Mouse (Mus musculus): ENCODE data around the gene Fgfr2.

The Fgfr2 gene

DNA sequence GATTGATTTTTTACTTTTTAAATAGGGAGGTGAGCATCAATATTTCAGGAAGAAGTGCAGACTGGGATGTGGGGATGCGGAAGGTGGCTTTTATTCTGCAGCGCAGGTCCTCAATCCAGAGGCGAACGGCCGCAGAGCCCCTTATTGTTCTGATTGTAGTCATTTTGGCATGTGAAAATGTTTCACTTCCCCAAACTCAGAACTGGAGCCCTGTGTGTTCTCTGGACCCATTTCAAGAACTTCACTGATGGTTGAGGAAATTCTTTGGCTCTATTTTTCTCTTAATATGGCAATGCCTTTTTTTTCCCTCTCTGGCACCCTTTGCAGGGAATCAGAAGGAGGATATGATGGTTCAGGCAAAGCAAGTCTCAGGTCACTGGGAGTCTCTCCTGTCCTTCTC is 2154.1 kb downstream of the Fgfr2 start:
- DNase-seq: no peak

DNA sequence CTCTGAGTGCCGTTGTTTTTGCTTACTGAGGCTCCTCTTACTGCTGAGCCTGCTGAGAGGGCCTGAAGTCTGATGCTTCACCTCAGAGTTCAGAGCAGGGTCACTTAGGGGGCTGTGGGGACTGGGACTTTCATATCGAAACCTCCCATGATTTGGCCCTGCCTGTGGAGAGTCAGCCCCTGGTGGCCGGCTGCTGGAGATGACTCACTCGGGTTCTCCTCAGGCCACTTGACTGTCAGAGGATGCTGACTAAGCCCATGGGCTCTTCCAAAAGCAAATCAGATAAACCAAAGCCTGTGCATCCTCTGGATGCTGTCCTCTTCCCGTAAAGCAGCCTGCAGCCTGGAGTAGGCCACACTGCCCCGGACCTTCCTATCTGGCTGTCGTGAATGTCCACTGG is 2154.6 kb downstream of the Fgfr2 start:
- no peak for DNase-seq

DNA sequence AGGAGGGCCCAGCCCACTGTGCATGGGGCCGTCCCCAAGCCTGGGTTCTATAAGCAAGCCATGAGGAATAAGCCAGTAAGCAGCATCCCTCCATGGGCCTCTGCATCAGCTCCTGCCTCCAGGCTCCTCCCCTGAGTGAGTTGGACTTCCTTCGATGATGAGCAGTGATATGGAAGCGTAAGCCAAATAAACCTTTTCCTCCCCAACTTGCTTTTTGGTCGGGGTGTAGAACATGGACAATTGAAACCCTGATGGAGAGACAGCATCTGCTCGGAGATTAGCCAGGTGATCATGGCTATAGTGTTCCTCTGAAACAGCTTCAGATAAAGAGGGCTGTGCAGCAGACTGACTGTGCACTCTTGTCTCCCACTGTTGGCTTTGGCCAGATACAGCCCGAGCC is 2155.2 kb downstream of the Fgfr2 start:
- DNase-seq: no peak

DNA sequence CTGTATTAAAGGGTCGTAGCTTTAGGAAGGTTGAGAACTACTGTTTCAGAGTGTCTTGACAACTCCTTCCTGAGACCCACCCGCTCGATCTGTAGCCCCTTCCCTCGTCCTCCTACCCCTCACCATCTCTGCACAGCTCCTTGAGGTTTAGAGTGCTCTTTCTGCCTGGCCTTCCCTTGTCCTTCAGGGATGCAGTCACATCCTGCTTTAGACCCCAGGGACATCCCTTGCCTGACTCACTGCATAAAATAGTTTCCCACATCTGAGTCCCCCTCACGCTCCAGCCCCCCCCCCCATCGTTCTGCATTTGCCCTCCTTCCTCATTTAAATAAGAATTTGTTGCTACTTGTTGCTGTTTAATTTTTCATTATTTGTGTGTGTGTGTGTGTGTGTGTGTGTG is 2156.3 kb downstream of the Fgfr2 start:
- DNase-seq: no peak

DNA sequence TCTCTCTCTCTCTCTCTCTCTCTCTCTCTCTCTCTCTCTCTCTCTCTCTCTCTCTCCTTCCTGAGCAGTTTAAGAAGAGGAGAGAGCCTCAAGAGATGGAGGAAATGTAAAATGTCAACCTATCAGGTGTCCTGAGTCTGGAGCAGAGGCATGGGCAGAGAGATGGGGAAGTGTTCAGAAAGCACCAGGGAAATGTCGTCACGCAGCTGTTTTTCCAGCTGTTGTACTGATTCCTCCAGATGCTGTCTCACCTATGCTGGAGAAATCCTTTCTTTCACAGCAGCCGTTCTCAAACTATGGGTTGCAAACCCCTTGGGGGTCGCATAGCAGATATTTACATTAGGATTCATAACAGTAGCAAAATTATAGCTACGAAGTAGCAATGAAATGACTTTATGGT is 2156.7 kb downstream of the Fgfr2 start:
- DNase-seq: no peak

DNA sequence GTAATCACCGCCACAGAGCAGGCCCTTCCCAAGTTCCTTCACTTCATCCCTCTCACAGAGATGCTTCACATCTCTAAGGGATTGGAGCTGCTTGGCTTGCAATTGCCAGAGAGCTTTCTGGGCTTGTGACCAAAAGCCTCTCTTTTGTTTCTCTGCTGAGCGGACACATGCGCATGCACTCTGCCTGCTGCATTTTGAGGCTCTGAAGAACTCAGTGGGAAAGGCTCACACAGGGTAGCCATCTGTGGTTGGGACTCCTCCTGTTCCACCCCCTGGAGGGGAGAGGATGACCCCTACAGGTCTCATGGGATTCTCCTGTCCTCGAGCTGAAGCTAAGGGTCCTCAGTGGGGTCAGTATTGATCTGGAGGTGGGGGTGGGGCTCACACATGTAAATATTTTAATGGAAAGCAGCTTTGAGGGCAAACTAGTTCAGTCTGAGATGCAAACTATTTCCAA is 2157.2 kb downstream of the Fgfr2 start:
- DNase-seq: peak; percentile 76

DNA sequence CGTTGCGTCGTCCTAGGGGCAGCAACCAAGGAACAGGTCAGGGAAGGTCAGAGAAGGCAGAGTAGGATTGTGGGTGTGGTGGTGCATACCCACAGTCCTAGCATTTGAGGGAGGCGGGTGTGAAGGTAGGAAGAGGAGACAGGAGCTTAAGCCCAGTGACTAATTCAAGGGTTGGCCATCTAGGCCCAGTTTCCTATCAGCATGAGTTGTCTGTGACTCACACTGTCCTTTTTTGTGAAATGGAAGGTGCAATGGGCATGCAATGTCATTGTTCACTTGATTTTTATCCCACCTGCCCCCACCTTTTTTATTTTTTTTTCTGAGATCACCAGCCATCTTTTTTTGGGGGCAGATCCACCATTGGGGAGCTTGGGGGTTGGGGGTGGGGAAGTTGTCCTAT is 2157.8 kb downstream of the Fgfr2 start:
- no peak for DNase-seq

DNA sequence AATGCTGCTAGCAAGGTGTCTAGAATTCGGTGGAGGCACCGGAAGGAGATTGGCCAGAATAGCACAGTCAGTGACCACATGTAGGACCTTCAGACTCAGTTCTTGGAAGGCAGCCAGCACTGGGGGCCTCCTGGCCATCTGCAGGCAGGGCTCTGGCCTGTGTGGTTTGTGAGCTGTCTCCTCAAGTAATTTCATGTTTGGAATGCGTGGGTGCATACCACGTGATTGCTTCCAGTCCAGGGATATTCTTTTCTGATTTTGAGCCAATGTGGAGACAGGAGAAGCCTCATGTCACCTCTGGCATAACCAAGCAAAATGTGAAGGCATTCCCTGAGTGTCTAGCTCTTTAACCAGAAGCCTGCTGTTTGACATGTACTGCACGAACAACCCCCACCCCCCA is 2158.5 kb downstream of the Fgfr2 start:
- no peak for DNase-seq

DNA sequence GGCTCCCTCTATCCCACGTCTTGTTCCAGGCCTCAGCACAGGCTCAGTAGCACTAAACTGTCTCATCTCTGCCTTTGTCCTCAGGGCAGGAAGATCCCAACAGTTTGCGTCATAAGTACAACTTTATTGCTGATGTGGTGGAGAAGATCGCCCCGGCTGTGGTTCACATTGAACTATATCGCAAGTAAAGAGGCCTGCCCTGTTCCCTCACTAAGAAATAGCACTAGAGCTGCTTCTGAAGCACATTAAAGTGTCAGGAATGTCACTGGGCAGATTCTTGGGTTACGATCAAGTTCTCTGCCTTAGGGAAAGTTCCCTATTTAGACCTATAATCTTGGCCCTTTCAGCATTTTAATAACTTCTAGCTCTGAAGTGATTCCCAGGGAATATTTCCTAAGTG is 2161.7 kb downstream of the Fgfr2 start:
- no peak for DNase-seq

DNA sequence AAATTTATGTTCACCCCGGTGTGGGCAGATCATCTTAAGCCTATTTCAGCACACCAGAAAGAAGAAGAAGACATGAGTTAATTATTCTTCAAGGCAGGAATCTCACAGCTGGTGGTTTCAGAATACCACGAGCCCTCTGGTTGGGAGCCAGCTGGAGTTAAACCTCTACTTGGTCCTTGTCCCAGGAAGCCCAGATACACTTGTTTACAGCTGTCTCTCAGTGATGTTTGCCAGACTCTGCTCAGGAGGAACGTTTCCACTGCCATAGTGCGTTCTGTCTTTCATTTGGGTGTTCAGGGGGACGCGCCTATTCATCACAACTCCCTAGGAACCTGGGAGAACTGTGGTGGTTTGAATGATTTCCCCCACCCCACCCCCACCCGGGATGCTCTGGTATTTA is 2163.3 kb downstream of the Fgfr2 start:
- DNase-seq: peak; percentile 45

DNA sequence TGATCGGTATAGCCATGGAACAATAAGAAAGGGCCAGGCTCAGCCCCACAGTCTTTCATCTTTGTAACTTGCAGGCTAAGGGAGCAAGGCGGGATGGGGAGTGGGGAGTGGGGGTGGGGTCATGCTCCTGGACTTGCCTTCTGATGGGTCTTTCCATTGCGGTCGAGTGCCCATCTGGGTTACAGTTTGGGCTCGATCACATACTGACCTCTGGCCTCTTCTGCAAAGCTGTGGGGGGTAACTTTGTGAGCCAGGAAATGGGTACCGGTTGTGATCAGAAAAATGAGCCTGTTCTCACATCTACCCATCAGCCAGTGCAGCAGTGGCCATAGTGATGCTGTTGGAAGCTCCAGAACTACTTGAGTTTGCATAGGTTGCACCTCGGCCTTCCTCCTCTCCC is 2164.6 kb downstream of the Fgfr2 start:
- no peak for DNase-seq

DNA sequence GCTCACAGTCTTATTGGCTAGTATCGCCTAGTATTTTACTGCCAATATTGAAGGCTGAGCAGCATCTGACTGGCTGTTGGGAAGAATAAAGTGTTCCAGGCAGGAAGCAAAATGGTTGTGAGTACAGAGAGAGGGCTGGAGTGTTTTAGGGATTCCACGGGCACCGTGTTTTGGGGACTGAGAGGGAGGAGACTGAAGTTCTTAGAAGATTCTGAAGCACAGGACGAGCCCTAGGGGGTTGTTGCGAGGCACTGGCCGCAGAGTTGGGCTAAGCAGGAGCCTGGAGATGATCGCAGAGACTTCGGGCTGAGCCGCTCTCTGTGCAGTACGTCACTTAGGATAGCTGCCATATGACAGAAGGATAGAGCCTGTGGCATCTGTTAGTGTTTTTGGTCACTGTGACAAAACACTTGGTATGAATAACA is 2169.0 kb downstream of the Fgfr2 start:
- peak; percentile 62 for DNase-seq

DNA sequence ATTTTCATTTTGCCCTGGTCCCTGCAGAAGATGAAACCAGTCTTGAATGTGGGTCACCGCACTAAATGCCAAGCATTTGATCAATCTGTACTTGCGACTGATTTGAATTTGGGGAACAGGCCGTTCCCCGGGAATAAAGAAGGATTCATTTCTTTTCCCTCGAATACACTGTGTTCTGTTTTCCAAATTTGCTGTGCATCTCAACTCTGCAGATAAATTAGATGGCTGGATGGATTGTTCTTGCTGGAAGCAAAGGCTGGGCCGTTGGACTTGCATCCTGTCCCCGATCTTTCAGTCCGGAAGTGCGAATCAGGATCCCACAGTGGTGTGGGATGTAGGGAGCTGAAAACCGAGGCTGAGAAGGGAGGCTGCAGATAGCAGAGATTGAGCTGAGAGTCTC is 2169.8 kb downstream of the Fgfr2 start:
- DNase-seq: peak; percentile 41

DNA sequence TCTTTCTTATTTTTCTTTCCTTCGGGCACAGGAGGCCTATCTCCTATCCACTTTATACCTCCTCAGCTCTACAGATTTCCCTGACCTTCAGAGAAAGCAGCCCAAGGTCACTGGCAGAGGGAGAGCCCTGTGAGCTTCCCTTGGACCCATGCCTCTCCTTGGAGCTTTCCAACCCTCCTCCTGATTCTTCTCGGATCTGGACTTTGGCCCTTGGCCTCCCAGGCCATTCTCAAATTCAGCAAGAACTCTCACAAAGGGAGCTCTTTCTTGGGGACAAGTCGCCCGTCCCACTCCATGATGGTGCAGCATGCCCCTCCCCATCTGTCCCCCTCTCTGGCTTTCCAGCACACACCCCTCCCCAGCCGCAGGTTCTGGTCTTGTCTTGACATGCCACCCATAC is 2172.1 kb downstream of the Fgfr2 start:
- DNase-seq: no peak

DNA sequence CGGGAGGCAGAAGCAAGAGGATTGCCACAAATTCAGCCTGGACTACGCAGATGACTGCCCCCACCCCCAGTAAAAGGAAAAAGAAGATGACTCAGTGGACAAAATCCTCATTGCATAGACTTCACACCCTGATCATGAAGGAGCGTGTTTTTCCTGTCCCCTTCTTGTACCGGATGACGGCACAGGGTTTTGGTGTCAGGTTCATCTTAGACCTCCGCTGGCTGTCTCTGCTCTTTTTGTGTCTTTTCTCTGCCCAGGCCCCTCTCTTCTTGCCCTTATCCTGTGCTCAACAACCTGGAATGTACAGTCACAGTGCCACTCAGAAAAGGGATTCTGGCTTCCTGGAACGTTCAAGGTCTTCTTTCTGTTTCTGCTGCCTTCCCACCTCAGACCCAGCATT is 2172.7 kb downstream of the Fgfr2 start:
- no peak for DNase-seq

DNA sequence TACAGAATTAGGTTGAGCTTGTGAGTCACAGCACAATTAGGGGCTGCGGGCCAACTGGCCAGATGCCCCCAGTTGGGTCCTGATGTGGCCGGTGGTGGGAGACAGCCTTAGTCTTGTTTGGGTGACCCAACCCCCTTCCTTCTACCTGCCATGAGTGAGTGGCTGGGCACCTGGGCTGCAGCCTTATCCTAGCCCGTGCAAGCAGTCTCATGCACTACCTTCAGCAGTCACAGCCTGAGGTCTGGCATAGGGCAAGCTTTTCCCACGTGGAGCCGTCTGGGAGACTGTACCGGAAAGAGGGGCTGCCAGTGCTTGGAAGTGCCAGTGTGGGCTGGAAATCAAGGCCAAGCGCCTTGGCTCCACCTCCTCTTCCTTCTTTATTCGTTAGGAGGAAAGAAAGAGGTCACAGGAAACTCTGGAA is 2173.8 kb downstream of the Fgfr2 start:
- DNase-seq: peak; percentile 52

DNA sequence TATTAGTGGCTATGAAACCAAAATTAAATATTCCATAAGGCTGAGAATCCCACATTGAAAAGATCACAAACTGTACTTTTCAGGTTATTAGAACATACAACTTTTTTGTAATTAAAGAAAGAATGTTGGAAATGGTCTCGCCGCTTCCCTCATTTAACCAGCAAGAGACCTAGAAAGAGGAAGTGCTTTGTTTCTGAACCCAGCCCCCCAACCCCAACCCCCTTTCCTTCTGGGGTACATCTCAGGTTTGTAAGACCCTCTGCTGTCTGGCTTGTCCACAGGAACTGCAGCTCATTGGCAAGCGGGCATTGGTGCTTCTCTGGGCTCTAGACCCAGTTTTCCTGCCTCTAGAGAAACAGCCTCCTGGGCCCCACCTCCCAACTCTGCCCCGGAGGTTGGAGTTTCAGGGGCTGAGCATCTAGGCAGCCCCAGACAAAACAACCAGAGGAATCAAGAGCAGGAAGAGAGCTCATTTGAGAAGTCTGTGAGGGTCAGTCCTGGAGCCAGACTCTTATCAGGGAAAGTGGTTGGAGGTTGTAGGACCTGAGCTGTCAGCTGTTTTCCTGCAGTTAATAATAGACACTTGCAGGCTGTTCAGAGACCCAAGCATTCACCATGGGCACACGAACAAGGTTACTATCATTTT is 2174.5 kb downstream of the Fgfr2 start:
- no peak for DNase-seq

DNA sequence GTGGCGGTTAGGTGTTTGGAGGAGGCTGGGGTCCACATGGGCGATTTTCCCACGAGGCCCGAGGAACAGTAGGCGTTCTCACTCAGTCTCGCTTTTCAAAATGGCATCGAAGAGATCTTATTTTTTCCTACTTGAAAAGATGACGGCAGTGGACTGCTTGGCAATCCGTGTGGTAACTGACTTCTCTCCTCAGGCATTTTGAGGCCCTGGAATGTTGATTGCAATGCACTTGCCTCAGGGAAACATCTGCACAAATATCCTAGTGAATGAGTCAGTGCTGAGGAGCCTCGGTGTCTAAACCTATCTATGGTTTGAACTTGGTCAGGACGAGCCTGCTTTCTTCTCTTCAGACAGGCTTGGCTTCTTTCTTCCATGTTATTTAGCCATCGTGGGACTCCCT is 2176.8 kb downstream of the Fgfr2 start:
- no peak for DNase-seq

DNA sequence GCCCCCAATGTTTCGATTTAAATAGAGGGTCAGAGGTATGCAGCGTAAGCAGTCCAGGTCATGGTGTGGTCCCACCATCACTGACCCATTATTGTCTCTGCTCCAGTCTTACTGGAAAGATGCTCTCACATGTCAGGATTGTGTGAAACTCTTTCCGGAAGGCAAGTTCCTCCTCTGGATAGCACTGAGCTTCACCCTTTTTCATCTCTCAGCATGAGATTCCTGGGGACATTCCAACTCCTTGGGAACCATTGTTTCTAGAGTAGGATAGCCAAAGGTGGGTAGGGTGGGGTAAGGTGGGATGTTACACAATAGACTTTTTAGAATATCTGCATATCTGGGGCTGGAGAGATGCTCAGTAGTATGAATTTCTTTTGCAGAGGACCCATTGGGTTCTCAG is 2177.4 kb downstream of the Fgfr2 start:
- no peak for DNase-seq

DNA sequence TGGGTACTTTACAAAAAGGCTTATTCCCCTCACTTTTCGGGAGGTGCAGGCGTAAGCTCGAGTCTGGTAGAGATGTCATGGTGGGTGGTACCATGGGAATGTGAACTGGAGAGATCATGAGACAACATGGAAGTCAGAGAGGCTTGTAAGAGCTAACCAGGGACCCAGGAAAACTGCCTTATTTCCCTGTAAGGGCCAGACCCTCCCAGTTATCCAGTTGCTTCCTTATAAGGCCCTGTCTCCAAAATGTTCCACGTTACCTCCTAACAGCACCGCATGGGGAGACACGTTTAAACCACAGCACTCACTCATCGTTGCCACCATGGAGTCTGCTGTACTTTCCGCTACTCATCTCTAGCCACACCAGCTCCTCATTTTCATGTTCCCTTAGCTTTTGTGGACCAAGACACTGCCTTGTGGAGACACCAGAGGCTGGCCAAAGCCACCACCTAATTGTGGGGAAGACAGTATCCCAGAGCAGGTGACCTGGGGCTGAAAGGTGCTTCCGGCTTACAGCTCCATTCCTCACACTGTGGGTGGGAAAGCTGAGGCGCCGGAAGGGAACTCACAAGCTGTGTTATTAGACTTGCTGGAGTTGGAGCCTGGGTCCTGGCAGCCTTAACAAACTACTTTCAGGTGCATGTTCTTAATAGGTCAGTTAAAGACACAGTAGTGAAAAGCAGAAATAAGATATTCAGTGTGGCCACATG is 2178.2 kb downstream of the Fgfr2 start:
- DNase-seq: no peak

DNA sequence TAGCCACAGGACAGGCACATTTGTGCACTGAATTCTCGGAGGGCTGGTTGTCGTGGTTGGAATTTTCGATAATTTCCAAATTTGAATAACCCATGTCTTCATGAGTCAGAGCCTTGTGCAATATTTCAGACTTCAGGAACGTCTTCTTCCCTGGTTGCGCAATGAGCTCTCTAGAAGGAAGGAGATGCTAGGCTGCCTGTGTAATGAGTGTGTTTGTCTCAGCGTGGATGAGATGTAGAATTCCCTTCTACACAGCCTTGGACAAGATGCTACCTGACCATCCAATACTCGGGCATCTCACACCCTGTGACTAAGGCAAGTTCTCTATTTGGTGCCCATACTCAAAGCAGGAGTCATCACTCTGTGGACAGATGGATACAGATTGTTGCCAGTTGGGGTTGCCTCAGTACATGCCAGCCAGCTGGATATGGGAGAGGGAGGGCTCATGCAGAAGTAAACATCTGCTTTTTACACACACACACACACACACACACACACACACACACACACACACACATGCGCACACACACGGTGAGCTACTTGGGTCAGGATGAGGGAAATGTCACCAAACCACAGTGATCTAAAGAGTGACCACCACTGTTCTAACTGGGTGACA is 2179.8 kb downstream of the Fgfr2 start:
- DNase-seq: no peak

DNA sequence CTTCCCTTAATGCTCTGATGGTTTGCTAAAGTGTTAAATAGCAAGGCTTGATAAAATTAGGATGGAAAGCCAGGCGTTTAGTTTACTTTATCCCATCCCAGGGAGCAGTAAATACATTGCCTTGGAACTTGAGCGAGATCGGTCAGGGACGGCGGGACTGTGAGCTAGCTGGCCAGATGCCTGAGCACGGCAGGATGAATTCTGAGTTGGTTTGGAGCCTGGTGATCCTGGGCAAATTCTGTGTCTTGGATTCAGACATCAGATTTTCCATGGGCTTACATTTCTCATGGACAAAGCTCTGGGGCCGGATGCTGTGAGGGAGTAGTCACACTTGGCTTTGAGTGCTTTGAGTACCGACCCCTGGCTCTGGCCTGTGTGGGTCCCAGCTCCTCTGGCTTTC is 2182.4 kb downstream of the Fgfr2 start:
- no peak for DNase-seq

DNA sequence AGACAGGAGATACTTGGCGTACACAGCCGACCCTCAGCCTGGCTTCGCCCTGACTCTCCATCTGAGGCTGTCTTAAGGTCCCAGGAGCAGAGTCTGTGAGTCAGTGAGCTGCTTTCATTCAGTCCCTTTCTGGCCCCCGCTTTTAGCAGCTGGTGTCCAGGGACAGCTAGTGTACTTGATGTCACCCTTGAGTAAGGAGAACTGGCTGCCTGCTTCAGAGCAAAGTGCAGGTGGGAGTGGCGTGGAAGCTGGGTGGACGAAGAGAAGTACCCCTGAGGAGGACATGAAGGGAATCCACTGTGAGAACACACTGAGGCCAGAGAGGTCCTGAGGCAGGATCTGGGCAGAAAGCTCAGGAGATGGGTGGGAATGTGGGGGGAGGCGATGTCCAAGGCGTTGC is 2184.3 kb downstream of the Fgfr2 start:
- DNase-seq: no peak

DNA sequence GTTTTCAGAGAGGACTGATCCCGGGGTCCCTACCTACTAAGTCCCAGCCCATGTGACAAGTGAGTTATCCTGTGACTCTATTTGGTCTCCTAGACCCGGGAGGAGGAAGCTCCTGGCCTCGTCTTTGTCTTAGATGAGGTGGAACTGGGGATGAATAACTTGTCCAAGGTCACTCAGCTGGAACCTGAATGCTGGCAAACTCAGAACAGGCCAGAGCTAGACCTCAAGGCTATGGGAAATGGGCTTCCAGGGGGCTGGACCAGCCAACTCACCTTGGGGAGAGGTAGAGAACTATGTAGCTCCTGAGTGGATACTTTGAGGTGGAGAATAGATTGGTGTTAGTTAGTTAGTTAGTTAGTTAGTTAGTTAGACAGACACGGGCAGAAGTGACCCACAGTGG is 2185.1 kb downstream of the Fgfr2 start:
- DNase-seq: no peak

All from layer of hippocampus, adult 9-11 months (tissue).